ENCODE assay signal across 8 mouse cellular contexts in genomic region chr15:78773290-78773729, GRCm38 (mm10). TPM values are rescaled to one million over a fixed set of nuclear protein-coding genes. Genes with fewer than 3 reads are reported as not detected.
DNase-seq lines count a peak whose midpoint lies in the region; ATAC-seq lines count a peak whose summit lies in the region.

Mfng (minus strand) TSS chr15:78773475.

- H3K4me2 ChIP-seq in hindbrain, embryonic 15.5 days: peak within 1 kb of the TSS; percentile 43

- H3K9ac ChIP-seq in hindbrain, embryonic 15.5 days: peak within 1 kb of the TSS; percentile 31

- no peaks in the 10 kb centered on the region for H3K9me3 ChIP-seq in hindbrain, embryonic 15.5 days
- H3K9me3 ChIP-seq in limb, embryonic 10.5 days (replicated peaks): no peaks in the 10 kb centered on the region

- no peaks in the 10 kb centered on the region for H3K27me3 ChIP-seq in hindbrain, embryonic 15.5 days
- H3K27me3 ChIP-seq in limb, embryonic 10.5 days (ENCODE audit: low read depth, poor library complexity, severe bottlenecking): peaks cover 22% of the 10 kb centered on the region

- H3K4me1 ChIP-seq in hindbrain, embryonic 15.5 days (replicated peaks): peaks cover 35% of the 10 kb centered on the region
- H3K4me1 ChIP-seq in limb, embryonic 10.5 days: peaks cover 47% of the 10 kb centered on the region

- ATAC-seq in cerebellum, adult (ENCODE audit: insufficient number of reproducible peaks, low FRiP score, low TSS enrichment): no peak
- peak; percentile 85 for ATAC-seq in common myeloid progenitor, adult 5-6 weeks (replicated peaks; ENCODE audit: low read depth, poor library complexity, severe bottlenecking)
- ATAC-seq in hindbrain, embryonic 15.5 days (ENCODE audit: low FRiP score, low read depth): peak; percentile 55; the same call in 1 of the 2 replicates

- peak within 1 kb of the TSS; percentile 52 for H3K27ac ChIP-seq in hindbrain, embryonic 15.5 days (replicated peaks)
- H3K27ac ChIP-seq in limb, embryonic 10.5 days: peak within 1 kb of the TSS; percentile 54

- no peaks in the 10 kb centered on the region for H3K36me3 ChIP-seq in hindbrain, embryonic 15.5 days
- peaks cover 16% of the 10 kb centered on the region for H3K36me3 ChIP-seq in limb, embryonic 10.5 days

- 2% methylated on average over 11 of the region's 11 CpGs for WGBS in hindbrain, embryonic 15.5 days
- 3% methylated on average over 11 of the region's 11 CpGs for WGBS in limb, embryonic 10.5 days

- H3K4me3 ChIP-seq in hindbrain, embryonic 15.5 days: peak within 1 kb of the TSS; percentile 24
- H3K4me3 ChIP-seq in limb, embryonic 10.5 days: peak within 1 kb of the TSS; percentile 29

- DNase-seq in cerebellum, postnatal 10 days: peak; percentile 72 to 83
- peak; percentile 73 for DNase-seq in gastrocnemius, postnatal 10 days
- DNase-seq in limb, embryonic 10.5 days (ENCODE audit: low spot score): peak; percentile 70
- peak; percentile 86 for DNase-seq in mesoderm, embryonic 11.5 days (ENCODE audit: low read depth, low spot score)
- DNase-seq in skeletal muscle tissue, adult 2 months (ENCODE audit: low read depth, low spot score): peak; percentile 75

RNA-seq across cellular contexts. Expression of gene Mfng, which starts in this region (rescaled TPM):
- total RNA-seq in common myeloid progenitor, adult 5-6 weeks (2017): 9.2 and 13.6 TPM in 2 replicates
- total RNA-seq in gastrocnemius, postnatal 10 days (2021): 1 to 10 TPM; 7.9 to 9.5 TPM
- polyA plus RNA-seq in hindbrain, embryonic 15.5 days (2015; fragmentation: Nextera tagmentation; extraction: Ambion mirVana): 21.5 and 42.1 TPM in 2 replicates
- 11.1 and 13.1 TPM in 2 replicates for polyA plus RNA-seq in limb, embryonic 10.5 days (2016; fragmentation: Nextera tagmentation; extraction: Ambion mirVana)
